Mouse (Mus musculus) embryonic fibroblast, embryonic 13.5 days (primary cell): ENCODE results near the gene Cntnap2.

Source experiments
- CTCF ChIP-seq: IDR thresholded peaks from 2 replicates; pipeline ENCODE4 v1.5.1; 2011; ENCODE audit warnings: mild to moderate bottlenecking, control low read depth, low read length, moderate library complexity, borderline replicate concordance; ENCODE audit not compliant: insufficient read depth
- POLR2A ChIP-seq: IDR thresholded peaks from 2 replicates; pipeline ENCODE4 v1.6.1; 2011; ENCODE audit warnings: low read depth, mild to moderate bottlenecking, control low read depth, low read length, moderate library complexity

DNA sequence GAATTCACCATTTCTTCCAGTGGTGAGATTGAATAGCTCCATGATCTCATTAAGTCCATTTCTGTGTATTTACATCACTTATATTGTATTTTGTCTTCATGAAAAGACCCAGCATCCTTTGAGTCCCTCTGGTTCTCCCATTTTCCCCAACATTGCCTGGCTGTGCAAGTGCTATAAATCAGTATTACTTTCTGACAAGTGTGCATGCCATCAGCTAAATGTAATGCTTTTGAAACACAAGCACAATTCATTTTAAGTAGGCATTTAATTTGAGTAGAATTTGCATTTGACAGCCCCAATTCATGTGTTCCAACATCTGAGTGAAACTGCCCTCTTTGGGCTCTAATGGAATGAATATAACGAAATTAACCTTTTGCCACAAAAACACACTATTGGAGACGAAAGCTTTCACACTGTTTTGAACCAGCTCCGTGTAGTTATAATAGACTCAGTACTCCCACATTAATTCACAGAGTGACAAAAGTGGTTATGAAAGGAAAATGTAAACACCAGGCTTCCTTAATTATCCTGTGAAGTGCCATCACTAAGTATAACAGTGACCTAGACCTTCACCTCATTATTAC lies 812.3 kb downstream of the Cntnap2 start:
- TF ChIP-seq CTCF: no peak
- no peak for TF ChIP-seq POLR2A
